Mouse (Mus musculus) heart, embryonic 14.5 days (tissue): ENCODE results near the gene Galm. TPM values are rescaled to one million over a fixed set of nuclear protein-coding genes. Genes with fewer than 3 reads are reported as not detected.

Experiments
- ATAC-seq: fragments of 200-750 bp; cut with Nextera tagmentation; 2 replicates; pipeline ENCODE4 v1.8.0; 2017; ENCODE audit warnings: low read depth, moderate TSS enrichment; ENCODE audit not compliant: insufficient number of reproducible peaks, insufficient read depth, low FRiP score
- H3K27ac ChIP-seq, 2 experiments: fragments of 200-500 bp in 1 of 2; fragments of 300-500 bp in 1 of 2; sonication (generic) in 1 of 2; replicated peaks in 1 of 2; 2 replicates each; pipeline ENCODE4 v1.5.1; 2012 to 2014; ENCODE audit warnings: low read depth in 2 of 2, low read length in 2 of 2, control low read depth in 1 of 2, mild to moderate bottlenecking in 1 of 2, mixed read lengths in 1 of 2; ENCODE audit not compliant: control insufficient read depth in 1 of 2, insufficient read depth in 1 of 2
- H3K27me3 ChIP-seq: fragments of 300-500 bp; sonication (generic); 2 replicates; pipeline ENCODE4 v1.6.1; 2014; ENCODE audit warnings: mild to moderate bottlenecking, low read length, control low read depth; ENCODE audit not compliant: control insufficient read depth, insufficient read depth
- H3K36me3 ChIP-seq: fragments of 300-500 bp; sonication (generic); 2 replicates; pipeline ENCODE4 v1.6.1; 2014; ENCODE audit warnings: mild to moderate bottlenecking, control low read depth, low read length, mixed read lengths; ENCODE audit not compliant: control insufficient read depth, insufficient read depth
- H3K4me1 ChIP-seq, 2 experiments: fragments of 200-500 bp in 1 of 2; fragments of 300-500 bp in 1 of 2; sonication (generic) in 1 of 2; 2 replicates each; pipeline ENCODE4 v1.6.1; 2012 to 2014; ENCODE audit warnings: low read length in 2 of 2, control low read depth in 1 of 2, mixed read lengths in 1 of 2; ENCODE audit not compliant: control insufficient read depth in 2 of 2, insufficient read depth in 2 of 2
- H3K4me2 ChIP-seq: fragments of 300-500 bp; sonication (generic); 2 replicates; pipeline ENCODE4 v1.6.1; 2014; ENCODE audit warnings: mild to moderate bottlenecking, low read length
- H3K4me3 ChIP-seq, 2 experiments: fragments of 200-500 bp in 1 of 2; fragments of 300-500 bp in 1 of 2; sonication (generic) in 1 of 2; 2 replicates each; pipeline ENCODE4 v1.5.1; 2012 to 2014; ENCODE audit warnings: low read length in 2 of 2, mild to moderate bottlenecking in 2 of 2, control low read depth in 1 of 2, low read depth in 1 of 2, moderate library complexity in 1 of 2; ENCODE audit not compliant: control insufficient read depth in 1 of 2, insufficient read depth in 1 of 2
- H3K9ac ChIP-seq: fragments of 300-500 bp; sonication (generic); 2 replicates; pipeline ENCODE4 v1.6.1; 2014; ENCODE audit warnings: mild to moderate bottlenecking, low read length
- H3K9me3 ChIP-seq: fragments of 300-500 bp; sonication (generic); 2 replicates; pipeline ENCODE4 v1.6.1; 2016; ENCODE audit warnings: low read length, control low read depth; ENCODE audit not compliant: control insufficient read depth
- WGBS: fragments of 180-500 bp; shearing (Covaris S2); extraction: QIAGEN DNeasy Blood & Tissue Kit; methylation state at CpG from one replicate; pipeline ENCODE4 v1.1.7; 2014; 5-methylcytosine and 5-hydroxymethylcytosine counted together
- polyA plus RNA-seq: library from polyadenylated mRNA; unstranded; fragments of >200 nt; fragmentation: Nextera tagmentation; extraction: Ambion mirVana; gene quantifications from 2 replicates; pipeline ENCODE4 v1.2.1, GENCODE M21; 2014

The Galm gene
- polyA plus RNA-seq, 1 experiment from 2014 or later = 13.7 TPM

DNA sequence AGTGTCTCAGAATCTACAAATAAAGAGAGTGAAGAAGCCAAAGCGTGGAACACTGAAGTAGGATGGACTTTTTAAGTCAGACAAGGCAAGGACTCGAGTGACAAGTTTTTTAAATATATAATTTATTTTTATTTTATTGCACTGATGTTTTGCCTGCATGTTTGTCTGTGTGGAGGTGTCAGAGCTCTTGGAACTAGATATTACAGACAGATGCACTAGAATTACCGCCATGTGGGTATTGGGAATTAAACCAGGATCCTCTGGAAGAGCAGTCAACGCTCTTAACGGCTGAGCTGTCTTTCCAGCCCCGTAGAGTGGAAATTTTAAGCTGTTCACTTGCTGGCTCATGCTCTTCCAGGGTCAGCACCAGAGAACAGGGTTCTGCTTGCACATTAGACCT, 39.1 kb downstream of the Galm start:
- H3K36me3 ChIP-seq = no peaks in the 10 kb centered on the region
- H3K4me2 ChIP-seq = no peak overlapping the region
- peak overlapping the region in 1 of 2 experiments; percentile 56; a peak in 3 of 4 replicates for H3K27ac ChIP-seq
- peaks cover 25 to 29% of the 10 kb centered on the region in 2 experiments for H3K4me1 ChIP-seq
- H3K9me3 ChIP-seq = no peaks in the 10 kb centered on the region
- no peak overlapping the region for H3K9ac ChIP-seq
- 86% methylated on average over 6 of the region's 6 CpGs for WGBS
- H3K4me3 ChIP-seq = no peak overlapping the region
- ATAC-seq = no peak
- H3K27me3 ChIP-seq = no peaks in the 10 kb centered on the region

DNA sequence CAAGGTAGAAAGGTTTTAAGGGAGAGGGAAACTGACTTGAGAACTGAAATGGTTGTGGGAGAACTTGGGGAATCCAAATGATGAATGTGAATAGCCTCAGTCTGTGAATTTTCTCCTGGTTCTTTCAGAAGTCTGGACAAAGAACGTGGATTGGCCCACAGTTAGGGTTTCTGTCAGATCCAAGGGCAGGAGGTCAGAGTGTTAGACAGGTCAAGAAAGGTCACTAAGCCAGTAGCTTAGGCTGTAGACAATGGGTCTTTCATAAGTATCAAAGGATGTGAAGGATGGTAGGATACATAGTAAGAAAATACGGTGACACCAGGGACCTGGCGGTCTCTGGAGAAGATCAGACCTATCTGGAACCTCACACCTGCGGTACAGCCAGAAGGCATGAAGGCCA, 40.2 kb downstream of the Galm start:
- H3K36me3 ChIP-seq = no peaks in the 10 kb centered on the region
- no peak overlapping the region for H3K27ac ChIP-seq
- H3K9me3 ChIP-seq = no peaks in the 10 kb centered on the region
- ATAC-seq = no peak
- no peak overlapping the region for H3K4me3 ChIP-seq
- no peaks in the 10 kb centered on the region for H3K27me3 ChIP-seq
- peaks cover 22 to 24% of the 10 kb centered on the region in 2 experiments for H3K4me1 ChIP-seq
- no peak overlapping the region for H3K9ac ChIP-seq
- peak overlapping the region; percentile 57; the same call in 1 of the 2 replicates for H3K4me2 ChIP-seq
- WGBS = 67% methylated on average over 4 of the region's 4 CpGs

DNA sequence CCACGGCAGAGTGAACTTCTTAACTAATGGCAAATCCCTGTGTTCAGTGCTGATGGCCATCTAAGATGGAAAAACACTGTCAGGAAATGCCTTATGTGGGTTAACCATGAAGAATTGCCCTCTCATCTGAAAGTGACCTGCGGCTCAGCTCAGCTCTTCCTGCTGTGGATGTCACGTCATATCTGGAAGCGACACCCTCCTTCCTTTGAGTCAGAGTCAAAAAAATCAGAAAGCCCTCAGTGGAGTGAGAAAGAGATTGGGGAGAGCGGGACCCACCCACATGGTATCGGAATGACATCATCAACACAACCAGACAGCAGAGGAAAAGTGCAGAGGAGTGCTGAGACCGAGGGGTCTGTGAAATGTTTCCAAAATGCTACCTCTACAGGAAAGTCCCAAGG, 40.6 kb downstream of the Galm start:
- Histone ChIP-seq H3K27me3 (no peaks in the 10 kb centered on the region), H3K36me3 (no peaks in the 10 kb centered on the region), H3K4me1 (peaks cover 22 to 24% of the 10 kb centered on the region in 2 experiments), H3K9ac (0 out of 2 replicates have a peak overlapping the region, but pooled peaks have one; percentile 8), H3K27ac (no peak overlapping the region), H3K9me3 (no peaks in the 10 kb centered on the region), H3K4me2 (peak overlapping the region; percentile 57), H3K4me3 (no peak overlapping the region)
- no peak for ATAC-seq
- WGBS = 29% methylated on average over 7 of the region's 7 CpGs

DNA sequence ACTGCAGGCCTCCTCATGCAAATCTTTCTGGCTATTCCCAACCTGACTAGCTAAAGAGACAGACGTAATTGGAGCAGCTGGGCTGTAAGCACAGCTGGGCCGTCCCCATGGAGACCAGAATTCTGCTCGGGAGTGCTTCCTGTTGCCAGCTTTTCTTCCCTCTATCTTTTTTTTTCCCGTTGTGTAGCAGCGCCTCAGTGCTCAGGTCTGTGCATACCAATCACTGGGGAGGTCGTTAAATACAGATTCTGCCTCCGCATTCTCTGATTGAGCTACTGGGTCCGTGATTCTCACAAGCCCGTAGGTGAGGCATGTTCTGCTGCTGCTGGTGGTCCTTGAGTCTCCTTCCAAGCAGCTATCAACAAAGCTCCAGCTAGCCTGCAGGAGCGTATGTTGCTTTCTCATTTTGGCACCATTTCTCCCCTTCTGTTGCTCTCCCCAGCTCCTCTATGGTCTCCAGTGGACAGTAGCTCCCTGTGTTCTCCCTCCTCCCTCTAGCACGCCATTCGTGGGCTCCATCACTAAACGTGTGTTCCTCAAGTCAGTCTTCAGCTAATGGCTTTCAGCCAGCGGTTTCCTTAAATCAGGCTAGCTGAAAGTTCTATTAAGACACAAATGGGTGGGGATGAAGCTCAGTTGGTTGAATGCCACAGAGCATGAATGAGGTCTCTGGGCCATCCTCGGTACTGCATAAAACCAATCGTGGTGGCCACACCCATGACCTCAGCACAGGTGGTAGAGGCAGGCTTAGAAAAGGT, 41.3 kb downstream of the Galm start:
- ATAC-seq = no peak
- H3K4me2 ChIP-seq = peak overlapping the region; percentile 57
- peak overlapping the region; percentile 36 to 41; a peak in 3 of 4 replicates for H3K27ac ChIP-seq
- WGBS = 22% methylated on average over 16 of the region's 16 CpGs
- no peaks in the 10 kb centered on the region for H3K36me3 ChIP-seq
- H3K9me3 ChIP-seq = no peaks in the 10 kb centered on the region
- 0 out of 2 replicates have a peak overlapping the region, but pooled peaks have one; percentile 8 for H3K9ac ChIP-seq
- H3K27me3 ChIP-seq = no peaks in the 10 kb centered on the region
- peaks cover 22 to 24% of the 10 kb centered on the region in 2 experiments for H3K4me1 ChIP-seq
- H3K4me3 ChIP-seq = peak overlapping the region in 1 of 2 experiments; percentile 13; a peak in 1 of 4 replicates

DNA sequence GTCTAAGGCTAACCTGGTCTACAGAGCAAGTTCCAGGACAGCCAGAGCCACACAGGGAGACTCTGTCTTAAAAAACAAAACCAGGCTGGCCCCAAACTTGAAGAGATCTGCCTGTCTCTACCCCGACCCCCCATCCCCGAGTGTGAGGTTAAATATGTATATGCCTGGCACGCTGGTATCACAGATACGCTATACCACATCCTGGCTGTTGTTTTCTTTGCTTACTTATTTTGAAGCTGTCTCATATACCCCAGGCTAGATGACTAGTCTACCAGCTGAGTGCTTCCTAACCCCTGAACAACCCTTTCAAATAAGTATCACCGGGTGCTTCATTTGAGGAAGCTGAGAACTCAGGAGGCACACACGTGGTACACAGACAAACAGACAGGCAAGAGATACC, 42.5 kb downstream of the Galm start:
- no peak for ATAC-seq
- Histone ChIP-seq H3K36me3 (no peaks in the 10 kb centered on the region), H3K4me2 (no peak overlapping the region), H3K4me3 (no peak overlapping the region), H3K27me3 (no peaks in the 10 kb centered on the region), H3K27ac (no peak overlapping the region), H3K9me3 (no peaks in the 10 kb centered on the region), H3K4me1 (peaks cover 20 to 24% of the 10 kb centered on the region in 2 experiments), H3K9ac (no peak overlapping the region)
- 90% methylated on average over 6 of the region's 6 CpGs for WGBS

DNA sequence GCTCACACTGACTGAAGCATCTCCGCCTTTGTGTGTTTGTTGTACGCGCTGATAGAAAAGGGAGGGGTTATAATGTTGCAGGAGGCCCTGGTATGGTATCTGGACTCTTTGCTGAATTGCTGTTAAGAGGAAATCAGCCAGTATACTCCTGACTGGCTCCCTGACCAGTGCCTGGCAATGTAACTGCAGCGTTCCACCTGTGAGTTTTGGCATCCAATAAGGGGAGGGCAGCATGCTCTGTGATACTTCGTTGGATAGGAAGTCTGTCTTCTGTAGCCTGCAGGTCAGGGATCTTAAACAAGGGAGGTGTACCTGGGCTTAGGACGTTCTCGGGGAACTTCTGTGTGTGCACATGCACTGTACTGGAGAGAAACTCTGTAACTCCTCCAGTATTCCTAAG, 43.7 kb downstream of the Galm start:
- no peaks in the 10 kb centered on the region for H3K27me3 ChIP-seq
- no peaks in the 10 kb centered on the region for H3K36me3 ChIP-seq
- WGBS = 88% methylated on average over 7 of the region's 7 CpGs
- H3K4me2 ChIP-seq = no peak overlapping the region
- no peak overlapping the region for H3K4me3 ChIP-seq
- no peak for ATAC-seq
- peaks cover 15 to 23% of the 10 kb centered on the region in 2 experiments for H3K4me1 ChIP-seq
- no peaks in the 10 kb centered on the region for H3K9me3 ChIP-seq
- no peak overlapping the region for H3K27ac ChIP-seq
- H3K9ac ChIP-seq = no peak overlapping the region

DNA sequence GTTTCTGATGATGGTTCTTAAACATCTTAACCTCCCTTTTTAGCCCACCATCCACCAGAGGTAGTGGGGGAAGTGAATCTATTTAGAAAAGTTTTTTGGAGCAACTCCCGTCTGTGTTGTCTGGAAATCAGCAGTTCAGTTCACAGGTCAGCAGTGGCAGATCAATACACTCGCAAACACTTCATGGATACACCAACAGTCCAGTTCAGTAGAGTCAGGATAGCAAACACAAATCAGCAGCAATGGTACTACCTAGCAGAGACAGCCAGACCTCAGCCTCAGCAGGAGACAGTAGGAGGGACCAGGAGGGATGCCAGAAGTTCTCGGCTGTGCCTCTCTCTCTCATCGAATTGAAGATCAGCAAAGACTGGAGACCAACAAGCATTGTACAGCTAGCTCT, 44.7 kb downstream of the Galm start:
- Histone ChIP-seq H3K9me3 (no peaks in the 10 kb centered on the region), H3K4me2 (no peak overlapping the region), H3K4me3 (no peak overlapping the region), H3K9ac (no peak overlapping the region), H3K27ac (no peak overlapping the region), H3K4me1 (peaks cover 13 to 20% of the 10 kb centered on the region in 2 experiments), H3K36me3 (no peaks in the 10 kb centered on the region), H3K27me3 (no peaks in the 10 kb centered on the region)
- WGBS = 87% methylated on average over 4 of the region's 4 CpGs
- ATAC-seq = no peak
